Mouse (Mus musculus) v-Abl transformed pro-B cells (cell line): ENCODE results near the gene Rab11fip4.

ENCODE experiments used
- in situ Hi-C, 2 experiments: fragments of 400-800 bp; cut with MboI; formaldehyde crosslinking; loops; one replicate each; pipeline ENCODE4 v1.15.1; 2025; ENCODE audit not compliant: unreplicated experiment in 2 of 2

Gene Rab11fip4

DNA sequence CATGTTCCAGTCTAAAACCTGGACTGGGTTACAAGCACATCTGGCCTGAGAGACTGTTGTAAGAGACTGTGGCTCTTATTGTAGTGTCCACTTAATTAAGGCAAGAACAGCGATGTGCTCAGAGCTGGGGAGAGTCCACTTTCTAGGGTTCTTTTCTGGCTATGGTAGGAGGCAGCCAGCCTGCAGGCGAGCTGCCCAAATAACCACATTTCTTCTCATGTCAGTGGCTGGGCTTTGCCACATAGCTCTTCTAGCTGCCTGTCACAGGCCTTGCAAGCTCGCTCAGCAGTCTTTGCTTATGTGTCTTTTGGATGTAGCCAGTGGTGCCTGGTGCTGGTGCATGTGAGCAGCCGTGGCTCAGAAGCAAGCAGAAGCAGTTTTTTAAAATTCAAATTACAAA, 129.7 kb downstream of the Rab11fip4 start:
- in situ Hi-C loops, result no loop called here

DNA sequence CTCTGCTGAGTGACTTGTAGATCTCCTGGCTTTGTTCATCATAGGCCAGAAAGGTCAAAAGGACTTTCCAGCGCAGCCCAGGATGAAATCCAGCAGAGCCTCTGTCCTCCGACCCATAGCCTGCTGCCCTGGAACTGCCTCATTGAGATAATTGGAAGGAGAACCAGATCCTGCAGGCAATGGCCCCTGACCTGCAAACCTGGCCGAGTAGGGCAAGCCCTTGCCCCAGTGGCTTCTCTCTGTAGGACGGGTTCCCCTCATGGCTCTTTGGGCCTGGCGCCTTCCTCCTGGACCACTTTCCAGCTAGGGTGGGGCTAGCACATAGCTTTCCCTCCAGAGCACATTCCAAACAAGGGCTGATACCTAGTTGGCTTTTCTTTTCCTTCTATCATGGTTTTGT, 131.8 kb downstream of the Rab11fip4 start:
- in situ Hi-C loops, result no loop called here

DNA sequence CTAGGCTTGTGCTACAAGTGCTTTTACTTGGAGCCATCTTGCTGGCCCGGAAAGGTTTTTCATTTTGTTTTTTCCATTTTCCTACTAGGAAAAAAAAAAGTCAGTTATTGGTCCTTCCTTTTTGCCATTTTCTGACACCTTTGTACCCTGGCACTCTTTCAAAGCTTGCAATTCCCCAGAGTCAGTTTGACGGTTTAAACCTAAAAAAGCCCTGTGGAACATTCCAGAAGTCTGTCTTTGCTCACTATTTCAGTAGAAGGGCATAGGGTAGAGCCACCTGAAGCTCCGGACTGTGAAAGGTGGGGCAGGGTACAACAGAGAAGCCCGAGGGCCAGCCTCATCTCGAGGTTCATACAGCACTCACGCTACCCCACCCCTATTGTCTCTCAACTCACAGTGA, 134.0 kb downstream of the Rab11fip4 start:
- in situ Hi-C loops, result no loop called here

DNA sequence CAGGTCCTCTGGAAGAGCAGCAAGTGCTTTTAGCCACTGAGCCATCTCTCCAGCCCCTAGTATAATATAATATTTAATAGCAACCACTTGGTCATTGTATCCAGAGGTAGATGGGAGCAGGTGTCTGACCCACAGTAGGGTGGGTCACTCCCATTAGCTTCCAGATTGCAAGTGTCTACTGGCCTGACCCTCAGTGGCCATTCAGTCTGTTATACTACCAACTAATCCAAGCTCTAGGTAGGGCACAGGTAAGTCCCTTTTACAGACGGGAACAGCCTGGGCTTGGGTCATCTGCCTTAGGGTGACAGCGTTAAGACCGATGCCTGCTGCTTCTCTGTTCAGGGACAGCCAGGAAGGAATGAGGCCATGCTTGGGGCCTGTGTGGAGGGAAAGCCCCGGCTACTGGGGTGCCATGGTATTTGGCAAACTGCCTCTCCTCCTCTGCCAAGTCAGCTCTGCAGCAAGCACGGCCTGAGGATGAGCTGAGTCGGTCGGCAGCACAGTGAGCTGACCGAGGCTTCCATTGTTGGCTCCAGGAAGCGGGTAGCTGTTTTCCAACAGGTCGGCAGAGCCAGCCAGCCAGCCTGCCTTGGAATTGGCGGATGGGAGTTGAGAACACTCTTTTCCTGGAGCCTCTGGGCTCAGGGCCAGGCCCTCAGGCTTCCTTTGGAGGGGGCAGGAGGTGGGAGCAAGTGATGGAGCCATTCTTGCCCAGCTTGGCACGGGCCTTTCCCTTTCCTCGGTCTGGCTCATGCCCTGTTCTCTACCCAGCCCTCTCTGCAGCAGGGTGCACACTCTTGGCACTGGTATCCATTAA, 138.4 kb downstream of the Rab11fip4 start:
- in situ Hi-C loops, result no loop called here

DNA sequence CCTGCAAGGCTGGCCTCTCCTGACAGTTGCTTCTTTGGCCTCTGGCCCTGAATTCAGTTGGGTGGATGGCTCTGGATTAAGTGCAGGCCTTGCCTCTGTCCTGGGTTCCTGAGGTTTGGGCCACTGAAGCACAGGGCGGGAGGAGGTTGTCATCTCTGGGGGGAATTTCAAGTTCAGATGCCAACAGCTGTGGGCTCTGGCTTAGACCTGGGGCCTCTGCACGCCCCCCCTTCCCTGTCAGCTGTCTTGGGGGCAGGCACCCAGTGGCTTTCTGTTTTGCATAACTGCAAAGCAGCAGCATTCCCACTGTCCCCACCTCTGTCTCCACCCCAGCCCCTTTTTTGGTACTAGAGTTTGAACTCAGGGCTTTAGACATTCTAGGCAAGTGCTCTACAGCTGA, 139.4 kb downstream of the Rab11fip4 start:
- in situ Hi-C loops, result no loop called here

DNA sequence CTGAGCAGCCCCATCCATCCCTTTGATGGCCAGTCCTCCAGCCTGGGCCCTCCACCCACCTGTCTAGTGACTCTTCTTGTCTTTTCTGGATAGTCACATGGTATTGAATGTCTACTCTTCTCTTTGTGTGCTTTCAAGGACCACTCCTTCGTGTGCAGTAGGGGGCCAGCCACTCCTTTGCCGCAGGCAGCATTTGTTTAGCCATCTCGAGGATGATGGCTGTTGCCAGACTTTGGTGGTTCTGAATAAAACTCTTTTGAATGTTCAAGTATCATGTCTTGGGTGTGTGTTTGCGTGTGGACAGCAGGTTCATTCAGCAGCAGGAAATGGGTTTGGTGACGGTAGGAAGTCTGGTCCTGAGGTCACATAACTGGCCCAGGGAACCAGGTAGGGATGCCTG, 140.5 kb downstream of the Rab11fip4 start:
- in situ Hi-C loops, result no loop called here

DNA sequence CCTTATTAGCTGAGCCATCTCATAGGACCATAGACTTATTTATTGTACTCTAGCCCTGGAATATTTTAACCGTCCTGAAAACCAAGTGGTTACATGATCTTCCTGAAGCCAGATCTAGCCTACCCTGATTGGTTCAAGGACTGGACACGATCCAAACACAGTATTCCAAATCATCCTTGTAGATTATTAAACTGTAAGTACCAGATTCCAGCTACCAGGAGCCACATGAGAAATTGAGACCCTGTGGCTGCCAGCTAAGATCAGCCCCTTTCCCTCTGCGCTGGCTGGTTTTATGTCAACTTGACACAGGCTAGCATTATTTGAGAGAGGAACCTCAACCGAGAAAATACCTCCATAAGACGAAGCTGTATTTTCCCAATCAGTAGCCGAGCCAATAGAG, 142.0 kb downstream of the Rab11fip4 start:
- in situ Hi-C loops, result no loop called here

DNA sequence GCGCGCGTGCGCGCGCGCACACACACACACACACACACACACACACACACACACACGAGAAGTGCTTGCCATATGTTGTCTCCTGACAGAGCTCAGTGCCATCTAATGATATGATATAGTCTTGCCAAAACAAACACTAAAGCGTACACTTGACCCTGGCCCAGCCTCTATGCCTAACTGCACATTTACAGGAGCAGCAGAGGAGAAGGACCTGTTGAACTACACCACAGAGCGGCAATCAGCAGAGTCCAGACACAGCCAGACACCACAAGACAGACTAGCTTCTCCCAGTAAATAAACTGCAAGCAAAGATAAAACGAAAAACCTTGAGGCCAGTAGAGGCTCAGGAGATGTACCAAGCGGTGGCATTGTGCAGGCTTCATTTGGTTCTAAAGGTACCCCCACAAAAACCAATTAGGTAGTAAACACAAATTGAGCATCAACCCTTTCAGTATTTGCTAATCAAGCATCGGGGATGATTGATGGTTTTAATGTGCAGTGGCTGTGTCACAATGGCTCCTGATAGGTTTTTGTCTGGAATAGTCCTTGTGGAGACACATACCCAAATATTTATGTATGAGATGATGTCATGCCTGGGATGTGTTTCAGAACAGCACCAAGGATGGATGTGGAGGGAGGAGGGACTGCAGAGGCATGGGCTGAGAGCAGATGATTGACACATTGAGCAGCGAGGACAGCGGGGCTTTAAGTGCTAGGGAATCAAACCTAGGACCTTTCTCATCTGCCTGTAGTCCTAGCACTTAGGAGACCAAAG, 145.4 kb downstream of the Rab11fip4 start:
- in situ Hi-C loops, result no loop called here

DNA sequence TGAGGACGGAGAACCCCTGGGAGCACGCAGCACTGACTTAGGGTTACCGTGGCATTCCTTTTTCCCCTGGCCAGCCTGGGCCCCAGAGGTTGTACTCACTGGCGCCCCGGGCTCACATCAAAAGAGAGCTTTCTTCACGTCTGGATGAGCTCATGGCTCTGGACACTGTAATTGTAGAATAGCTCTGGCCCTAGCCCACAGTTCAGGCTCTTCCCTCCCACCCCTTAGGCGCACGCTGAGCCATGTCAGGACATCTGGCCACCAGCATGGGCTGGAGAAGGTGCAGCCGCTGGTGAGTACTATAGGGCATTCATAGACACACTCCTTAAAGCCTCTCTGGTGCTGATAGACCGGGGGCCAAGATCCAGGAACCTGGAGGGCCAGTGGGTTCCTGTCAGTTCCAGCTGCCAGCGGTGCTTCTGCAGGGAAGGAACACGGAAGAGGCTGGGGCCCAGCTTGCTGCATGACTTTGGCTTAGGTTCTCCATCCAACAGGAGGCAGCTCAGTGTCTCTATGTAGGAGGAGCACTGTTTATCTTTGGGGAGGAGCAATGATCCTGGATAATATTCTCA, 146.2 kb downstream of the Rab11fip4 start:
- in situ Hi-C loops, result no loop called here

DNA sequence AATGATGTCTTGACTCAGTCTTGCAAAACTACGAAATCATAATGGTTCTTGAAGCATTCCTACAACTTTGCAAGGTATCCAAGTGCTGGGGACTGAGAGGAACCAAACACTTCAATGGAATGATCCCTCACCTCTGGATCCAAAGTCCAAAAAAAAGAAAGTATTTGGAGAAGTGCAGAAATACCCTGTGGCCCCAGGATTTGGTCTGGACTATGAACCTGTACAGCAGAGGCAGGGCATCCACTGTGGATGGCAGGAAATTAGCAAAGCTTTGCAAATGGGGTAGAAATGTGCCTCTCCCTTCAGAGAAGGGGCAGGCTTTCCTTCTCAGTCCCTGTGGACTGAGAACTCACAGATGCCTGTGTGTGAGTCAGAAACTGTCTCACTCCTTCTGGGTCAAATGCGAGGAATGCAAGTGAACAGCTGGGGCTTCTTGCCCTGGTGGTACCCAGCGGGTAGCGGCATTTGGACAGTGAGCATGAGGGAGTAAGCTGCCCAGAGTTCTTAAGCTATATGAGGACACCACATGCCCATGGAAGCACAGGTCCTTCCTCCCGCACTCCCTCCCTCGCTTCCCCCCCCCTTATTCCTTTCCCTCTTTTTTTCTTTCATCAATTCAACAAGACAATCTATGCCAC, 147.0 kb downstream of the Rab11fip4 start:
- in situ Hi-C loops, result no loop called here

DNA sequence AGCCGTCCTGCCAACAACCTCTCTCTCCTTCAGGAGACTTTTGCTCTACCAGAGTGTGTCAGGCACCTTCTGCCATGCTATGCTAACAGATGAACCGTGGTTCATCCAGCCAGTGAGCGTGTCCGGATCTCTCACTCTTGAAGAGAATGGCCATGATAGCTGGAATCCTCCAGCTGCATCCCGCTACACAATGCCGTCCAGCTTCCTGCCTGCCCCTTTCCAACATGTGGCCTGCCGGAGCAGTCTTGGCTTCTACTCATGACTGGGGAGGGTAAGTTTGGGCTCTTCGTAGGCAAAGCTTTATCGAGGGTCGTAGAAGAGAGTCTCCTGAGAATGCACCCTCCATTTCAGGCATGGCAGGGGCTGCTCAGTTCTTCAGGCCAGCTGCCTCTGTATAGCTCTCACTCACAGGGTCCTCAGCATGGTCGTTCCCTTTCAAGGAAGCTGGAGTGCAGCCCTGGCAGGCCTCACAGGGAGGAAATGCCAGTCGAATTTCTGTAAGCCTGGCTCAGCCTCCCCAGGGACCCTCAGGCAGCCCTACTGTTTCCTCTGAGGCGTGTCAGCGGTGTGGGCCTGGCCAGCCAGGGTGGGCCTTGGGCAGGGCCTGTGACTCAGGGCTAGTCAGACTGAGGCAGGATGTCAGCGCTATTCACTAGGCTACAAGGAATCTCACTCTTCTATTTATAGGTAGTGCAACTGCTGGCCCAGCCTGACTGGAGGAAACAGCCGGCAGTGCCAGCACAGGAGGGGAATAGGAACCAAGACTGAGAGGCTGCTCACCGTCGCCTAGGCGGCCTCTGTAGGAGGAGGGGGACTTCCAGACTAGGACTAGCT, 147.9 kb downstream of the Rab11fip4 start:
- in situ Hi-C loops, result no loop called here

DNA sequence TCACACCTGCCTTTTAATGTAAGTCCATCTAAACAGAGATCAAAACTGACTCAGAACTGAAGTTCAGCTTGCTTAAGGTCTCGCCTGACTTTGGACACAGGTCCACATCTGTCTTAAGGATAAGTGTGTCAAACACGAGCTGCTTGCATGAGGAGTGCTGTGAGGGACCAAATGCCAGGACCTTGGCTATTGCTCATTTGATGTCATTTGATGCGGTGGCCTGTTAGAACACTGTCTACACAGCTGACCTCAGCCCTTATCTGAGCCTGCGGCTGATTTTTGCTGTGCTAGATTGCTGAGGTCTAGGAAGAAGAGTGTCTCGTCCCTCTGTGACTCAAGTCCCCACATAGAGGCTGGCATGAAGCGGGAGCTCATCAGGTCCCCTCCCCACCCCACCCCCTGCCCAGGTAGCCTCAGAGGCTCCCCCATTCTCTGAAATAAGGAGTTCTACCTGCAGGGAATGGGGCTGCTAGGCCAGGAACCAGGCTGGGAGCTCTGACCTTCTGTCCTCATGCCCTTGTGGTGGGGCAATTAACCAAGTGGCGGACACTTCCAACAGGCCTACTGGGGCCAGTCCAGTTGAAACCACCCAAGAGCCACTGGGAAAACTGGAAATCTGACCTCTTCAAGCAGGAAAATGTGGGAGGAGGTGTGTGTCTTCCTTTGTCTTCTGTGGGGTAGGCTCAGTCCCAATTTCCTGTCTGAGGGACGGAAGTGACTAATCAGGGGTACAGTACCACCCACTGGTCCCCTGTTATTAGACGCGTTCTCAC, 149.9 kb downstream of the Rab11fip4 start:
- in situ Hi-C loops, result no loop called here

DNA sequence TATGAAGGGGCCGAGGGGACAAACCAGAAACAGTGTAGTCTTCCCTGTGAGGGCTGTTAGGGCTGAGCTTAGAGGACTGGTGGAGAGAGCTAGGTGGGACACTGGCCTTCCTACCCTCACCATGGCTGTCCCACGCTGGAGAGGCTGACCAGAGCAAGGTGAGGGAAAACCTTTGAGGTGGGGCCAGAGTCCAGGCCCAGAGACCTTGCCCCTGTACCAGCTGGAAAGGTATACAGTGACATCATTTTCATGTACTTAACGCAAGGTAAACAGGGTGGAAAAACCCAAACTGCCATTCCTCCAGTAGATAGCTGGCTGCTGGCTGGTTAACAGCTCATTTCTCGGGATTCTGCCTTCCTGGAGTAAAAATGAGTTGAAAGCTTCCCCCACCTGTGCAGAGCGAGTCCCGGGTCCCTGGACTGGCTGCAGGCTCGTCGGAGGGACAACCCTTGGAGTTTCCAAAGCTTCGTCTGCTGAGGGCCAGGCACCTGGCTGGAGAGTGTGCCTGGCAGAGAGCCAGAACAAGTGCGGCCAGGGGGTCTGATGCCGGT, 155.6 kb downstream of the Rab11fip4 start:
- in situ Hi-C loops, result no loop called here
